Mouse (Mus musculus): ENCODE measurements around the gene Psmd1. TPM values are rescaled to one million over a fixed set of nuclear protein-coding genes. Genes with fewer than 3 reads are reported as not detected.

Psmd1 gene
- polyA plus RNA-seq, 1 experiment from 2014 or later = 72.8 TPM

GRCm38 (mm10) chr1:86032273-86032987 lies 31.8 kb upstream of the Psmd1 start:
- H3K36me3 ChIP-seq (ENCODE audit: control insufficient read depth, insufficient read depth) = no peaks in the 10 kb centered on the region
- no peak overlapping the region for H3K4me2 ChIP-seq (replicated peaks; ENCODE audit: low read depth)
- H3K27ac ChIP-seq (ENCODE audit: low read depth, low read length) = no peak overlapping the region
- WGBS = 32% methylated on average over 11 of the region's 11 CpGs
- no peak overlapping the region for H3K4me3 ChIP-seq (ENCODE audit: low read depth, low read length)
- no peaks in the 10 kb centered on the region for H3K9me3 ChIP-seq (ENCODE audit: control insufficient read depth)
- no peak for TF ChIP-seq CTCF (IDR thresholded peaks at IDR 0.05; ENCODE audit: low read depth)
- no peak overlapping the region for H3K9ac ChIP-seq (ENCODE audit: low read depth, low read length)
- no peak for ATAC-seq
- no peaks in the 10 kb centered on the region for H3K4me1 ChIP-seq (replicated peaks; ENCODE audit: control insufficient read depth, insufficient read depth, low read length)
- no peaks in the 10 kb centered on the region for H3K27me3 ChIP-seq (replicated peaks; ENCODE audit: control insufficient read depth, insufficient read depth, low read length)

- Histone ChIP-seq H3K36me3 (ENCODE audit: control insufficient read depth, insufficient read depth) (no peaks in the 10 kb centered on the region), H3K27me3 (replicated peaks; ENCODE audit: control insufficient read depth, insufficient read depth, low read length) (no peaks in the 10 kb centered on the region), H3K9me3 (ENCODE audit: control insufficient read depth) (no peaks in the 10 kb centered on the region), H3K9ac (ENCODE audit: low read depth, low read length) (no peak overlapping the region), H3K4me3 (ENCODE audit: low read depth, low read length) (no peak overlapping the region), H3K4me1 (replicated peaks; ENCODE audit: control insufficient read depth, insufficient read depth, low read length) (0 out of 2 replicates have a peak, but pooled peaks cover 5% of the 10 kb centered on the region), H3K4me2 (replicated peaks; ENCODE audit: low read depth) (no peak overlapping the region), H3K27ac (ENCODE audit: low read depth, low read length) (0 out of 2 replicates have a peak overlapping the region, but pooled peaks have one; percentile 15)
- 49% methylated on average over 3 of the region's 3 CpGs for WGBS
- ATAC-seq = peak; percentile 37; the same call in 1 of the 2 replicates
- no peak for TF ChIP-seq CTCF (IDR thresholded peaks at IDR 0.05; ENCODE audit: low read depth)
Measured at GRCm38 (mm10) chr1:86038191-86038951, 25.8 kb upstream of the Psmd1 start.

GRCm38 (mm10) chr1:86040131-86040530 lies 24.1 kb upstream of the Psmd1 start:
- WGBS = 26% methylated on average over 4 of the region's 4 CpGs
- TF ChIP-seq CTCF (IDR thresholded peaks at IDR 0.05; ENCODE audit: low read depth) = no peak
- Histone ChIP-seq H3K9ac (ENCODE audit: low read depth, low read length) (no peak overlapping the region), H3K4me2 (replicated peaks; ENCODE audit: low read depth) (no peak overlapping the region), H3K4me3 (ENCODE audit: low read depth, low read length) (no peak overlapping the region), H3K9me3 (ENCODE audit: control insufficient read depth) (no peaks in the 10 kb centered on the region), H3K27me3 (replicated peaks; ENCODE audit: control insufficient read depth, insufficient read depth, low read length) (0 out of 2 replicates have a peak, but pooled peaks cover under 1% of the 10 kb centered on the region), H3K36me3 (ENCODE audit: control insufficient read depth, insufficient read depth) (no peaks in the 10 kb centered on the region), H3K4me1 (replicated peaks; ENCODE audit: control insufficient read depth, insufficient read depth, low read length) (0 out of 2 replicates have a peak, but pooled peaks cover 5% of the 10 kb centered on the region), H3K27ac (ENCODE audit: low read depth, low read length) (peak overlapping the region; percentile 68)
- peak; percentile 88 for ATAC-seq

- H3K27ac ChIP-seq (ENCODE audit: low read depth, low read length) = peak overlapping the region; percentile 68; the same call in 1 of the 2 replicates
- H3K4me2 ChIP-seq (replicated peaks; ENCODE audit: low read depth) = no peak overlapping the region
- H3K4me3 ChIP-seq (ENCODE audit: low read depth, low read length) = no peak overlapping the region
- 83% methylated on average over 3 of the region's 3 CpGs for whole genome bisulfite sequencing
- H3K4me1 ChIP-seq (replicated peaks; ENCODE audit: control insufficient read depth, insufficient read depth, low read length) = 0 out of 2 replicates have a peak, but pooled peaks cover 5% of the 10 kb centered on the region
- no peak for ATAC-seq
- TF ChIP-seq CTCF (IDR thresholded peaks at IDR 0.05; ENCODE audit: low read depth) = no peak
- no peaks in the 10 kb centered on the region for H3K36me3 ChIP-seq (ENCODE audit: control insufficient read depth, insufficient read depth)
- H3K9me3 ChIP-seq (ENCODE audit: control insufficient read depth) = no peaks in the 10 kb centered on the region
- 0 out of 2 replicates have a peak, but pooled peaks cover 2% of the 10 kb centered on the region for H3K27me3 ChIP-seq (replicated peaks; ENCODE audit: control insufficient read depth, insufficient read depth, low read length)
- H3K9ac ChIP-seq (ENCODE audit: low read depth, low read length) = no peak overlapping the region
Measured at GRCm38 (mm10) chr1:86040817-86041216, 23.4 kb upstream of the Psmd1 start.

GRCm38 (mm10) chr1:86045056-86045455 lies 19.1 kb upstream of the Psmd1 start:
- TF ChIP-seq CTCF (IDR thresholded peaks at IDR 0.05; ENCODE audit: low read depth) = no peak
- Histone ChIP-seq H3K9me3 (ENCODE audit: control insufficient read depth) (no peaks in the 10 kb centered on the region), H3K4me1 (replicated peaks; ENCODE audit: control insufficient read depth, insufficient read depth, low read length) (0 out of 2 replicates have a peak, but pooled peaks cover 5% of the 10 kb centered on the region), H3K27ac (ENCODE audit: low read depth, low read length) (no peak overlapping the region), H3K9ac (ENCODE audit: low read depth, low read length) (no peak overlapping the region), H3K4me2 (replicated peaks; ENCODE audit: low read depth) (no peak overlapping the region), H3K4me3 (ENCODE audit: low read depth, low read length) (no peak overlapping the region), H3K27me3 (replicated peaks; ENCODE audit: control insufficient read depth, insufficient read depth, low read length) (0 out of 2 replicates have a peak, but pooled peaks cover 2% of the 10 kb centered on the region), H3K36me3 (ENCODE audit: control insufficient read depth, insufficient read depth) (no peaks in the 10 kb centered on the region)
- 85% methylated on average over 4 of the region's 4 CpGs for WGBS
- ATAC-seq = no peak
